In the genomic region with DNA sequence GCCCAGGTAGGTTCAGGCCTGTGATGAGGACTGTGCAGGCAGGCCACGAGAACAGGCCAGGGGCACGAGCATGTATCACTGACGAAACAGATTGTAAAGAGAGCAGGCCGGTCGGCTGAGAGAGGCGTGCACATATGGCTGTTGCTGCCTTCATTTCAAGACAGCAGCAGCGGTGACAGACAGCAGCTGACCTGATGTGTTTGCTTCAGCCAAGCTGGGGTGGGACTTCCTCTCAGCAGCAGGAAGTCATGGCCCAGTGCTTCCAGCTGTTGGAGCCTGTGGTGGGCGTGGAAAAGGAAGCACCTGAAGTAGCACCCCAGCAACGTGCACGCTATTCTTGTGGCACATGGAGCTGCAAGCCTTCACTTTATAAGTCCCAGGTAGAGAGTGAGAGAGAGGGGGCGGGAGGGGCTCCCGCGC, we compare ENCODE assay signal across 9 mouse cellular contexts.
DNase-seq lines count a peak whose midpoint lies in the region; ATAC-seq and TF ChIP-seq lines count a peak whose summit lies in the region.
"Had no signal": no experiment of that assay in that cellular context is flagged by ENCODE, and none has a peak within 500 bp of the region (broad histone marks: within the 10 kb centered on the region; RNA-seq: fewer than 3 reads in every experiment).

No protein-coding gene starts in this region.

- TF ChIP-seq POLR2A in MEL (IDR thresholded peaks at IDR 0.05; ENCODE audit: control insufficient read depth in 1 of 2, insufficient read depth in 1 of 2, low read depth in 1 of 2, low read length in 2 of 2, poor library complexity in 1 of 2) = peak in 1 of 2 experiments; percentile 20; a peak in 1 of 4 replicates
- TF ChIP-seq POLR2A in limb, embryonic 14.5 days (IDR thresholded peaks at IDR 0.05; ENCODE audit: borderline replicate concordance, extremely low read depth, insufficient read depth, insufficient read length) = no peak

- intact Hi-C loops in gastrocnemius, postnatal 36 days (cut with DNase I) = no loop called here

- peaks cover 0 to 10% of the 10 kb centered on the region in 2 experiments for H3K36me3 ChIP-seq in MEL (ENCODE audit: control insufficient read depth in 1 of 2, insufficient read depth in 2 of 2, low read length in 2 of 2)
- H3K36me3 ChIP-seq in limb, embryonic 14.5 days (ENCODE audit: control insufficient read depth, insufficient read depth, low read length) = no peaks in the 10 kb centered on the region
- no peaks in the 10 kb centered on the region for H3K36me3 ChIP-seq in midbrain, embryonic 14.5 days (ENCODE audit: control insufficient read depth, insufficient read depth, low read length)

- no peak for TF ChIP-seq EP300 in MEL (IDR thresholded peaks at IDR 0.05; ENCODE audit: low read depth in 1 of 2, low read length in 2 of 2)

- H3K4me3 ChIP-seq in MEL (ENCODE audit: control insufficient read depth in 1 of 2, insufficient read depth in 1 of 2, low read depth in 2 of 2, low read length in 2 of 2) = no peak overlapping the region
- no peak overlapping the region for H3K4me3 ChIP-seq in limb, embryonic 14.5 days (replicated peaks; ENCODE audit: low read length)
- no peak overlapping the region for H3K4me3 ChIP-seq in midbrain, embryonic 14.5 days (replicated peaks; ENCODE audit: low read depth, low read length)
- H3K4me3 ChIP-seq: heart, adult 2 months had no signal

- no peak overlapping the region for H3K27ac ChIP-seq in MEL (ENCODE audit: control insufficient read depth, low read depth, low read length)
- no peak overlapping the region for H3K27ac ChIP-seq in limb, embryonic 14.5 days (replicated peaks; ENCODE audit: low read depth, low read length)
- H3K27ac ChIP-seq in midbrain, embryonic 14.5 days (replicated peaks; ENCODE audit: low read depth, low read length) = no peak overlapping the region
- H3K27ac ChIP-seq: heart, adult 2 months had no signal

- peaks cover 2 to 26% of the 10 kb centered on the region in 2 experiments; a peak in 3 of 4 replicates for H3K4me1 ChIP-seq in MEL (ENCODE audit: control insufficient read depth in 1 of 2, insufficient read depth in 2 of 2, low read length in 2 of 2)
- no peaks in the 10 kb centered on the region for H3K4me1 ChIP-seq in limb, embryonic 14.5 days (ENCODE audit: control insufficient read depth, insufficient read depth, low read length)
- H3K4me1 ChIP-seq in midbrain, embryonic 14.5 days (ENCODE audit: control insufficient read depth, insufficient read depth, low read length) = no peaks in the 10 kb centered on the region

- H3K9ac ChIP-seq in MEL (ENCODE audit: control insufficient read depth, low read depth, low read length, poor library complexity, severe bottlenecking) = no peak overlapping the region
- no peak overlapping the region for H3K9ac ChIP-seq in limb, embryonic 14.5 days (ENCODE audit: low read depth, low read length, severe bottlenecking)
- no peak overlapping the region for H3K9ac ChIP-seq in midbrain, embryonic 14.5 days (replicated peaks; ENCODE audit: low read length)

- no peak overlapping the region for H3K4me2 ChIP-seq in limb, embryonic 14.5 days (replicated peaks; ENCODE audit: low read depth, low read length, severe bottlenecking)
- H3K4me2 ChIP-seq in midbrain, embryonic 14.5 days (ENCODE audit: low read length) = no peak overlapping the region

- ATAC-seq in limb, embryonic 14.5 days (ENCODE audit: low FRiP score, low read depth) = peak; percentile 15; the same call in 1 of the 2 replicates
- ATAC-seq in midbrain, embryonic 14.5 days (ENCODE audit: low FRiP score, low TSS enrichment) = no peak

- peak; percentile 36 for DNase-seq in gastrocnemius, postnatal 25 days
- DNase-seq in gastrocnemius, postnatal 36 days = no peak
- DNase-seq in MEL (ENCODE audit: low read depth, low spot score) = peak; percentile 64
- no peak for DNase-seq in limb, embryonic 14.5 days (ENCODE audit: low spot score)
- DNase-seq in spleen, postnatal 36 days (ENCODE audit: low spot score in 2 of 2) = peak; percentile 88 to 90
- no peak for DNase-seq in frontal cortex, postnatal 25 days (ENCODE audit: low spot score in 2 of 2)
- DNase-seq in frontal cortex, postnatal 36 days (ENCODE audit: low spot score in 2 of 2) = no peak
- no peak for DNase-seq in midbrain, embryonic 14.5 days

- H3K27me3 ChIP-seq in MEL (ENCODE audit: control insufficient read depth in 1 of 2, insufficient read depth in 2 of 2, low read length in 2 of 2) = no peaks in the 10 kb centered on the region
- no peaks in the 10 kb centered on the region for H3K27me3 ChIP-seq in limb, embryonic 14.5 days (ENCODE audit: control insufficient read depth, insufficient read depth, low read length)
- no peaks in the 10 kb centered on the region for H3K27me3 ChIP-seq in midbrain, embryonic 14.5 days (ENCODE audit: control insufficient read depth, insufficient read depth, low read length)

- H3K79me2 ChIP-seq in MEL (ENCODE audit: control insufficient read depth, insufficient read depth, low read length, poor library complexity) = peaks cover 32% of the 10 kb centered on the region

- TF ChIP-seq CTCF in MEL (IDR thresholded peaks at IDR 0.05 in 2 of 3, conservative IDR thresholded peaks at IDR 0.05 in 1 of 3; ENCODE audit: control insufficient read depth in 1 of 3, insufficient read depth in 1 of 3, low read depth in 2 of 3, low read length in 3 of 3, poor library complexity in 1 of 3, severe bottlenecking in 1 of 3) = no peak

- H3K9me3 ChIP-seq in MEL (replicated peaks; ENCODE audit: insufficient read depth, low read length) = no peaks in the 10 kb centered on the region
- no peaks in the 10 kb centered on the region for H3K9me3 ChIP-seq in limb, embryonic 14.5 days (ENCODE audit: control insufficient read depth, low read length)
- H3K9me3 ChIP-seq in midbrain, embryonic 14.5 days (ENCODE audit: control insufficient read depth, low read length) = no peaks in the 10 kb centered on the region

- TF ChIP-seq RAD21 in MEL (IDR thresholded peaks at IDR 0.05; ENCODE audit: low read depth, low read length) = no peak

- 58% methylated on average over 13 of the region's 13 CpGs for WGBS in limb, embryonic 14.5 days
- 76% methylated on average over 13 of the region's 13 CpGs for WGBS in midbrain, embryonic 14.5 days

TF ChIP-seq in MEL, 35 proteins besides CTCF, POLR2A, EP300 and RAD21:
- no peak for TF ChIP-seq ZNF384 (IDR thresholded peaks at IDR 0.05; ENCODE audit: low read depth, low read length)
- peak; percentile 83 for TF ChIP-seq ETS1 (IDR thresholded peaks at IDR 0.05; ENCODE audit: low read depth, low read length)
- TF ChIP-seq KAT2A (conservative IDR thresholded peaks at IDR 0.05; ENCODE audit: low read depth, low read length) = no peak
- peak; percentile 70 for TF ChIP-seq MXI1 (IDR thresholded peaks at IDR 0.05; ENCODE audit: low read depth, low read length)
- no peak for TF ChIP-seq ZKSCAN1 (IDR thresholded peaks at IDR 0.05; ENCODE audit: low read depth, low read length)
- TF ChIP-seq MYC (IDR thresholded peaks at IDR 0.05; ENCODE audit: low read depth, low read length) = peak; percentile 57; the same call in 1 of the 2 replicates
- TF ChIP-seq MAX (IDR thresholded peaks at IDR 0.05; ENCODE audit: low read length) = peak; percentile 55; the same call in 1 of the 2 replicates
- 0 out of 2 replicates have a peak, but pooled peaks have one; percentile 30 for TF ChIP-seq HCFC1 (IDR thresholded peaks at IDR 0.05; ENCODE audit: low read depth, low read length)
- peak; percentile 79 for TF ChIP-seq SIN3A (IDR thresholded peaks at IDR 0.05; ENCODE audit: low read length)
- peak; percentile 25; the same call in 1 of the 2 replicates for TF ChIP-seq ELF1 (IDR thresholded peaks at IDR 0.05; ENCODE audit: low read depth, low read length)
- 0 out of 2 replicates have a peak, but pooled peaks have one; percentile 23 for TF ChIP-seq NELFE (IDR thresholded peaks at IDR 0.05; ENCODE audit: low read depth, low read length)
- TF ChIP-seq TAL1 (IDR thresholded peaks at IDR 0.05; ENCODE audit: low read length) = no peak

Comparison
In these comparisons a context has a peak if more than half of its experiments do, and no peak if none do; other contexts are left out.
1. DNase-seq: peak in gastrocnemius, postnatal 25 days (single experiment), MEL (single experiment) and spleen, postnatal 36 days (2 of 2); none in gastrocnemius, postnatal 36 days (0 of 2), limb, embryonic 14.5 days (single experiment), frontal cortex, postnatal 25 days (0 of 2), frontal cortex, postnatal 36 days (0 of 2) and midbrain, embryonic 14.5 days (single experiment).